Mouse (Mus musculus): ENCODE data around the gene Sox6. TPM values are rescaled to one million over a fixed set of nuclear protein-coding genes. Genes with fewer than 3 reads are reported as not detected.
"Not testable (repeated sequence)": the region's sequence is repeated elsewhere in the genome, so short reads cannot be mapped to it uniquely, and the experiment has no call there.

Gene Sox6
- 6.9 and 8.1 TPM in 2 replicates for polyA plus RNA-seq (2012; rRNA removed)

DNA sequence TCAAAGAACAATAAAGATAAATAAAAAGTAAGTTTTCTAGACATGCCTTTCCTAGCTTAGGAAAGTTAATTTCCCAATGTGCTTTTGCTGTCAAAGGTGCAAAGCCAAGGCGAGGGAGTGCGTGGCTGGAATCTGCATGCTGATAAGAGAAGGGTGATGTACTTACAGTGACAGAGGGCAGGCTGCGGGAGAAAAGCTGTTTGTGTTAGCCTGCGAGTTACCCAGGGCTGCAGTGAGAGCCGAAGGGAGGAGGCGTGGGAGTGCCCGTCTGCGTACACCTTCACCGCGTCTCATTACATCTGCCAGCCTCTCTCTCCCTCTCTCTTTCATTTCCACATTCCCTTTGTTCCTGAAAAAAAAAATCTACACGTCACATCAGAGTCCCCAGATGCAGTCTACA, at the start of gene Sox6:
Gene Sox6 (minus strand): TSS at position 286 of the 400 bp plus-strand sequence.
- DNase-seq (ENCODE audit: extremely low spot score in 1 of 2, low spot score in 1 of 2), result peak in 1 of 2 experiments; percentile 11

DNA sequence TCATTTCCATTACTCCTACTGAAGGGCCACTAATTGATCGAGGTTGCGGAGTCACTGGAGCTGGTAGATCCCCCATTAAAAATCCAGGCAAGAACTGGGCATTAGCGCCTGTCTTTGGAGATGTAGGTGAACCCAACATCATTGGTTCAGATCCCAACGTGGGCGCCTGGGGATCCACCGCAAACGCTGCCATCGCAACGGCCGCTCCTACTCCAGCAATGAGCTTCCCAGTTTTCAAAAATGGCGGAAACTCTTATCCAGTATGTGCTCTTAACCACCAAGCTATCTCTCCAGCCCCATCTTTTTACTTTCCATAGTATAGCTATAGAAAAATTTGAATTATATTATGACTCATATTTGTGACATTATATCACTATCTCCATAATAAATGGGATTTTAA, 45.8 kb upstream of the Sox6 start, which contains the start of gene Gm4353:
Gene Gm4353 (minus strand): TSS at position 270 of the 400 bp plus-strand sequence.
- DNase-seq (ENCODE audit: extremely low spot score in 1 of 2, low spot score in 1 of 2), result not testable (repeated sequence)

DNA sequence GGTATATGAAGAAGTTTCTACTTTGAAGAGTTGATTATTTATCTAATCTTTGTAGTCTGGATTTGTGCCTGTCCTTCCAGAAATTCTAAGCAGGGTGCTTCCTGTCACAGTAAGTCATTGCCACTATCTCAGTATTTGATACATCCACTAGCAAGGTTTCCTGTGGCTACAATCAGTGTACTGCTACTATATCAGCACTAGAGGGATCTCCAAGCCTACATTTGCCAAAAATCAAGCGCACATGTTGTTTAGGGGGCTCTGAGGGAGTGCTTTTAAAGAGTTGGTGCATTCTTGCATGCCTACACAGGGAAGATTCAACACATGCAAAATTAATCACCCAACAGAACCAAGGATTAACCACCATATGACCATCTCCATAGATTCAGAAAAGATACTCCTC, 22.1 kb upstream of the Sox6 start:
- no peak for DNase-seq (ENCODE audit: extremely low spot score in 1 of 2, low spot score in 1 of 2)

DNA sequence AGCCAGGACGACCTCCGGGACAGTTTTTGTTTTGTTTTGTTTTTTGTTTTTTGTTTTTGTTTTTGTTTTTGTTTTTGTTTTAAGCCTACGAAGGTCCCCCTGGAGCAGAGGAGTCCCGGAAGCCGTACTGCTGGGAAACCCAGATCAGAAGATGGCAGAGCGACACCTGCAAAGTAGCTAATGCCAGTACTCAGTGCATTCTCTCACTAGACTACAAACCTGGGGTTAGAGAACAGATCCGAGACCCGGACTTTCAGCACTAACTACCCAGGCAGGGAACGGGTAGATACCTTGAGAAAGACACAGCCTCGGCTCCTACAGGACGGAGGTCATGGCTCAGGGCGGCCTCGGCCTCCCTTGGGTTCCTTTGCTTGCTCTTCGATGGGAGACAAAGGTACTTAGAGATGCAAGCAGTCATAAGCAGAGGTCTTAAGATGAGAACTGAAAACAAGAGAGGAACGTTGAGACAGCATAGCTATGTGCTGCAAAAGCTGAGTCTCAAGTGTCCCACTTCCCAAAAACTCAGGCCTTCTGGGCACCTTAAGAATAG, 1.9 kb upstream of the Sox6 start:
- DNase-seq (ENCODE audit: extremely low spot score in 1 of 2, low spot score in 1 of 2), result no peak

DNA sequence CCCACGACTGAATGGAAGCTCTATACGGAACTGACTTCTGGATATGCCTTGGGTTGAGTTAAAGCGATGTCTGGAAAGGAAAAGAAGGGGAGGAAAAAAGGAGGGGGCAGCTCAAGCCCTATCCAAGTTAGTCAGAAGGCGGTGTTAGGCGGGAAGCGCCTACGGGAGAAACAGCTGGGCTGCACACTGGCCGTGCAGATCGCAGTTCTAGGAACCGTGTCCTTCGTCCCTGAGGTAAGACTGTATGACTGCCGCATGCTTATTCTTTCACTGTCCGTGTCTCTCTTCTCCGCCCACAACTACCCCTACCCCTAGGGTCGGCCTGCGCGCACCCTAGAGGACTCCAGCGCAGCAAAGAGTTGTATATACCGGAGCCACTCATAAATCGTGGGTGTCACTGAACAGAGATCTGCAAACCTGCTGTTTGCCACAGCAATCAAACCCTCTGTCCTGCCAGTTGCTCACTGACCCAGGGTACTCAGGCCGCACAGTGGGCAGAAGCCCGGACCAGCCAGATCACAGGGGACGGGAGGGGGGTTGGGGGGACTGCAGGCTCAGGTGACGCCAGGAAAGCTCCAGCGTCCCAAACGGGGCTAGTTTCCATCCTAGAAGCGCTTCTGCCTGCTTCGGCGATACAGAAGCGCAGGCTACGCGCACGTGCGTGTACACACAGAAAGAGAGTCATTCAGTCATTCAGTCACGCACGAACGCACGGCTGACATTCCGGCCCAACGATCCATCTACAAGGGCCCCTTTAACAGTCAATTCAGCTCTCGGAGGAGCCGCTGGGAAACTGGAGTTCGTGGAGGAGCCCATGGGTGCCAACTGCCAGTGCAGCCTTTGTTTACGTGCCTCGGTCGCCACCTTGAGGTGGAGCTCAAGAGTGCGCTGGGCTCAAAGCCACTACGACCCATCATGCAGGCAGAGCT, 1.2 kb upstream of the Sox6 start:
- DNase-seq (ENCODE audit: extremely low spot score in 1 of 2, low spot score in 1 of 2), result peak; percentile 58 to 90

DNA sequence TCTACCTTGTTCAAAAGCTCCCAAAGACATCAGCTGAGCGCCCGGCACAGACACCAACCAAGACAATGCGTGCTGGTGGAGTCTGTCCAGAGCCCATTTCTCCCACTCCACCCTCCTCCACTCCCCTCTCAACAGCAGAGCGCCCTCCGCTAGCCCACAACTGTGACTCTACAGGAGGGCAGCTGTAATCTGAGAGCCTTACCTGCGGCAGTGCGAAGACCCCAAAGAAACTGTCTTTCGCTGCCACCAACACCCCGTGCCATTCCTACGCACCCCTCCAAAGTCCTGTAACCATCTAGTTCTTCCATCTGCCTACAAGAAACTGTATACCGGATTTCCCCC, 571 bp upstream of the Sox6 start, which contains the start of gene 1110004F10Rik:
Gene 1110004F10Rik (plus strand): TSS at position 202 of the 342 bp plus-strand sequence.
- DNase-seq (ENCODE audit: extremely low spot score in 1 of 2, low spot score in 1 of 2), result no peak

DNA sequence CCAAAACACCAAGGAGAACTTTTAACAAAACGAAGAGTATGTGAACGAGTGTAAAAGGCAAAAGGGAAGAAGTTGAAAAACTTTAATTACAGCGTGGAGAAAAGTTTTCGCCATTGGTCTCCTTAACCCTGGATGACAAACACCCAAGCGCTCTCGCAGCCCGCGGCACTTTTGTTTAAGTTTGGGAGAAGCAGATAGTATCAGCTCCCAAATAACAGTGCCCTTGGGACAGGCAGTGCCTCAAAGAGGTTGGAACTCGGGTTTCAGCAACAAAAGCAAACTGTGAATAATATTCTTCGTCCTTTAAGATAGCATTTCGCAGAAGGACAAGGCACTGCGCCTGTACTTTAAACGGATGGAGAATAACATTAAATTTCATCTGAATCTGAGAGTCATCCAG, 572 bp downstream of the Sox6 start:
- DNase-seq (ENCODE audit: extremely low spot score in 1 of 2, low spot score in 1 of 2), result no peak

DNA sequence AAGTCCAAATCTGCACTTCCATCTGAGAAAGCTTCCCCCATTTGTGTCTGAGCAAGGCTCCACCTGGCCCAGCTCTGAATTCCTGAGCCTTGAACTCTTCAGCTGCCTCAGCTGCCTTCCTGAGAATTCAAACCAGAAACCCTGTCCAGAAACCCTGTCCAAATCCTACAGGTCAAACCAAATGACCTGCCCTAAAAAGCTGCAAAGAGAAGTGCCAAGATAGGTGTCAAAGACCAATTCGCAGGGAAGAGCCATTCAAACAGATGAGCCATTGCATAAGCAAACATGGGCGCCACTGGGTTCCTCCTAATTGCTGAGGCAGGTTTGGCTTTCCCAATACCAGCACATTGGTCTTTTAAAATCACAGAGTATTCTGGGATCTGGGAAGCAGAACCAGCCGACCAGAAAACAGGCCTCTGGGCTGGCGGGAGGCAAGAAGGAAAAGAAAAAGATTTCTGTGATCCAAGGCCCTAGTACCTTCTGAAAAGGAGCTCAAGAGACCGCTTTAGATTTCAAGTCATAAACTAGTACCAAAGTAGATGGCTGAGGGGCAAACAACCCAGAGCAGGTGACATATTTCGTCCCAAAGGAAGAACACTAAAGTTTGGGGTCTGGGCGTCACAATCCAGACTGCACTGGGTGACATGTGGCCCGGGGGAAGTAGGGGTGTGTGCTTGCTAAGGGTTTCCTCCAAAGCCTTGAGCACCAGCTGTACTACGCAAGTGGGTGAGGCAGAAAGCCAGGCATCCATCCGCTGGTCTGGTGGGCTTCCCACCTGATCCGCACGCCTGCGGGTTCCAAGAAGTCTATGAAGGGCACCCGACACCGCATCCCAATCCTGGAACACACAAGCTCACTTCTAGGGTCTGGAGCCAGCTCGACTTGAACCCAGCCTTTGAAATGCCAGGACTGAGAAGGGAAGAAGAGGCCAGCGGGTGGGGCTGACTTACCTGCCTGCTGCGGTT, 1.7 kb downstream of the Sox6 start:
- DNase-seq (ENCODE audit: extremely low spot score in 1 of 2, low spot score in 1 of 2), result no peak

DNA sequence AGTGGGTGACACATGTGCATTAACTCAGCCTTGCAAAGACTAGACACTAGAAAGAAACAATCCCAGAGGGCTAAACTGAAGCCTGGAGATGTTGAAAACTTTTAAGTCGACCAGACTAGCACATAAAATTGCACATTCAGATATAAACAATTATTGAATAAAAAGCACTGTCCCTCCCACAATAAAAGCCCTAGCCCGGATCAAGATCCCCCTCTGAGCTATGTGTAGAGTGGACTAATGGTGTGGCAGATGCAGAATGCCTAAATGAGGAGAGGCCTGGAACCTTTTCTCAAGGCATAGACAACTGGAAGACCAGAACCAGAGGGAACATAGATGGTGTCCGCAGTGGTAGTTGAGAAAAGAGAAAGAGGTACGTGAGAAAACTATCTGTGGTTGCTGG, 3.1 kb downstream of the Sox6 start:
- no peak for DNase-seq (ENCODE audit: extremely low spot score in 1 of 2, low spot score in 1 of 2)

DNA sequence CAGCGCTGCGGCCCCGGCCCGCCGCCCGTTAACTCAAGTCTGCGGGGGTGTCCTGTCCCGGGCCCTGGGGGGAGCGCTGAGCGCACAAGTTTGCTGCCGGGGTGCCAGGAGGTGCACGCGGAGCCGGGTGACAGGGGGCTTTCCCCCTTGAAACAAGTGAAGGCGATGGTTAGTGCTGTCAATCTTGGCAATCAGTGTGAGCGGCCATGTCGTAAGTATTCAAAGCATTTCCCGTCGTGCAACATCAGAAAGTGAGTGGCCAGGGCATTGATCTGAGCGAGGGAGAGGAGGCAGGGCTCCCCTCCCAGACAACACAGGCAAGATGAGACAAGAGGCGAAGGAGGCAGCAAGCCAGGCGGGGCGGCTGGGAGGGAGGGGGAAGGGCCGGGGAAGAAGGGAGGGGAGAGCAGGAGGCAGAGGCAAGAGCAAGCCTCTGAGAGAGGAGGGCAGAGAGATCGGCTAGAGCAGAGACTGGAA, 4.3 kb downstream of the Sox6 start:
- DNase-seq (ENCODE audit: extremely low spot score in 1 of 2, low spot score in 1 of 2), result peak in 1 of 2 experiments; percentile 12

DNA sequence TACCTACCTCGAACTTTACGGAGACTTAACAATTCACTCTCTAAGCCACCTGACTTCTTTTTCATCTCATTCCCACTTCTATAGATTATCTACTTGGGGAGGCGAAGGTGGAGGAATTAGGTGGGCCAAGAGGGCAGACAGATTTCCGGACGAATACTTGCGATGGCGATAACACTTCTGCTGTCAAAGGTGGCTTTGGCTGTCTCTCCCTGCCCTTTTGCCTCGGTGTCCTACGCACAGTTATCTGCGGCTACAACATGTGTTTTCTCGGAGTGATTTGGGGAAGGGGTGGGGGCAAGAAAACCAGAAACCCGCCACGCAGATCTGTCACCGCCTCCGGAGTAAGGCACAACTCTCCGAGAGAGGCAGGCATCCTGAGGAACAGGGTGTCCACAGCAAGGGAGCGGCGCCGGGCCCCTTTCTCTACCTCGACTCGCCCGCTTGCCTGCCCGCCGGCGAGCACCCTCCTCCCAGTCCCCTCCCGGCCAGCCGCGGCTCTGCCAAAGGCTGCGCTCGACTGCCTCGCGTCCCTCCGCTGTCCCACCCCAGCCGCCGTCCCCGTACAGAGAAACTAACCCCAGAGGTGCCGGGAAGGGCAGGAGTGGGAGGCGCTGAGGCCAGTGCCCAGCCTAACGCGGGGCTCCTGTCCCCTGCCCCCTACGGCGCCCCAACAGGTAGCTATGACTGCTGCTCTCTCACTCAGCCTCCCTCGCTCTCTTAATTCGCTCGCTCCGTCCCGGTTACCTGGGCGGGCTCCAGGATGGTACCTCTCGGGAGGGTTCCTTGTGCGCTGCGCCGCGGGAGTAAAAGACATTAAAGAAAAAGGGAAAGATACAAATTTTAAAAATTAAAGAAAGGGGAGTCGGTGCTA, 5.0 kb downstream of the Sox6 start:
- peak in 1 of 2 experiments; percentile 23 for DNase-seq (ENCODE audit: extremely low spot score in 1 of 2, low spot score in 1 of 2)

DNA sequence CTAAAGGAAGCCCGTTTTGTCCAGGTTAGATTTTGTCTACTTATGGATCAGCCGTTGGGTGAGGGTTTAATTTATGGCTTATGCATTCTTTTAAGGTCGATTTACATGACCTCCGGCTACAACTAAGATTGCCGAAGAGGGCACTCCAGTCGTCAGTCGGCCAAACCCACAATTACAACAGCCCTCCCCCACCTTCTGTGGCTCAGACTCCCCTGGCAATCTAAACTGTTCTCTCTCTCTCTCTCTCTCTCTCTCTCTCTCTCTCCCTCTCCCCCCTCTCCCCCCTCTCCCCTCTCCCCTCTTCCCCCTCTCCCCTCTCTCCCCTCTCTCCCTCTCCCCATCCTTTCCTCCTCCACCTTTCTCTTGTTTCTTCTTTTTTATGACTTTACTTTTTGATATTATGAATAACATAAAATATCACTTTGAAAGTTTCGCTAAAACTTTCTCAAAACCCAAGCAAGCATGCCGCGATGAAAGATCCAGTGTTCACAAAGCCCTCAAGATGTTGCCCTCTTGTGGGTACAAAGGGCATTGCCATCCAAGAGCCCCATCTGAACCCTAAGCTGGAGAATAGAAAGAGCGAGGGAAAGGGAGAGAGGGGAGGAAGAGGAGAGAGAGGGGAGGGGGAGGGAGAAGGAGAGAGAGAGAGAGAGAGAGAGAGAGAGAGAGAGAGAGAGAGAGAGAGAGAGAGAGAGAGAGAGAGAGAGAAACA, 5.8 kb downstream of the Sox6 start:
- peak; percentile 52 to 87 for DNase-seq (ENCODE audit: extremely low spot score in 1 of 2, low spot score in 1 of 2)

DNA sequence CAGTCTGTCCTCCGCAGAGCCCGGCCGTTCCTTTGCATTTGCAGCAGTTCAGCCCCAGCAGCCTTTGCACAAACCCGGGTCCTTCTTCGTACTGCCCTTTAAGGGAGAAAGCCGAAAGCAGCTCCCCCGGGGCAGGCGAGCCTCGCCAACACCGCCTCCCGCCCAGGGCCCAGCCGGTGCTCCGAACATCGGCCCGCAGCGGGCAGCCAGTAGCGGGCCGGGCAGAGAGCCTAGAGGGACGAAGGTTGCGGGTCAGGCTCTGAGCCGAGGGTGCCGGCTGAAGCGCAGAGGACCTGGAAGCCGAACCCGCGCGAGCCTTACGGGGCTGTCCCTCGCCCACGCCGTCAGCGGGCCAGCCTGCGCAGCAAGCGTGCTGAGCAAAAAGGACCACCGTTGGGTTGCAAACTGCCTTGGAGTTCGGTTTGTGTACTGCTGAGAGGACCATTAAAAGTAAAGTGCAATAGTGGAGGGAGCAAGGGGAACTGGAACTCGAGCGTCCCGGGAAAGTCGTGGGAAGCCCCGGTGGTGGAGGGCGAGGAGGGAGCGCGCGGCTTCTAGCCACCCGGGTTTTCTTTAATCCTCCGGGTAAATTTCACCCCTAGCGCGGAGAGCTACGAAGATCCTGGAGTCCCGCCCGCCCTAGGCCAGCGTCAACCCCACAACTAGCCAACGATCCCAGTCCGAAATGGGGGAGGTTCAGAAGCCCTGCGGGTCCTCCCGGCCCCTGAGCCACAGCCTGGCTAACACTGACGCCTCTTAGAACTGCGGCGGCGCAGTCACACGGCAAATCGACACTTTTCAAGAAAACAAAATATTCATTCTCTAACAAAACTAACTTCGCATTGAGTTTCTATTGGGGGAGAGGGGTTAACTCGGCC, 6.6 kb downstream of the Sox6 start:
- peak in 1 of 2 experiments; percentile 23 for DNase-seq (ENCODE audit: extremely low spot score in 1 of 2, low spot score in 1 of 2)

DNA sequence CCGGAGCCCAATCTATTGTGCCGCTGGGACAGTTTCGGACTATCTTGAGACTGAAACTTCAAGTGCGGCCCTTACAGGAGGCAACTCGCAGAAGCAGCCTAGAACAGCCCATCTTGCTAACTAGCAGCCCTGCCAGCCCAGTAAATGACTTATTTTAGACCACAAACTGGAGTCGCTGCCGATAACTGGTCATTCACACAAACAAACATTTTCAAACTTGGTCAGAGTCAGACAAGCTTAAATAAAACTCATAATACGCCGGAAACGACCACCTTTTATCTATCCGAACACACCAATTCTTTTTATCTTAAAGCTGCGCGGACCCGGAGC, 7.2 kb downstream of the Sox6 start:
- DNase-seq (ENCODE audit: extremely low spot score in 1 of 2, low spot score in 1 of 2), result no peak

DNA sequence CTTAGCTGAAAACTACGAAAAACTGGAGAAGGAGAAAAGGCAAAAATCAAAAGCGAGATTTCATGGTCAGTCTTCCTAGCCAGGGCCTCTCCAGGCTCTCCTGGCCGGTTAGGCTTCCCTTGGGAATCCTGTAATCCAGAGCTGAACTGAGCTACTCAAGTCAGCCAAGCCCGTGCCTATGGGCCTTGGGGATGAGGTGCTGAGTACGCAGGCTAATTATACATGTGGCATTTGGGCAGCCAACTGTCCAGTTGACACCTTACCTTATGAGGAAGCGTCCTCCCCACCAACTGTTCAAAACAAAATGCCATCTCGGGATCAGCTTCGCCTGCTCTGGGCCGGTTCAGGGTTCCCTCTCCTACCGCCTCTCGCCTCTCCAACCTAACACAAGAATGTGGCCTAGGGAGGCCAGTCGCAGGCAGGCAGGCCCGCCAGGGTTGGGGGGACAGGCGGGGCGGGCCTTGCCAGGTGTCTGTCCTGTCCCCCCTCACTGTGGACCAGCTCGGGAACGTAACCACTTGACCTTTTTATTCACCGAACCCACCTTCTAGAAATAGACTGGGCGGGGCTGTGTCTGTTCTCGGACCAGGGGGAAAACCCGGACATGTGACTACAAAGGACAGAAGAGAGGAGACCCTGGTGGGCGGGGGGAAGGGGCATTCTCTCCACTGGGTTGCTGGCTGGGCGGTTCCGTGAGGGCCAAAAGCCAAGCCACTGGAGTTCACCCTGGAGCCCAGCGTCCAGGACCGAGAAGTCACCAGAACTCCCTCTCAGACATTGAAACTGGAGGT, 7.8 kb downstream of the Sox6 start:
- peak in 1 of 2 experiments; percentile 13 for DNase-seq (ENCODE audit: extremely low spot score in 1 of 2, low spot score in 1 of 2)

DNA sequence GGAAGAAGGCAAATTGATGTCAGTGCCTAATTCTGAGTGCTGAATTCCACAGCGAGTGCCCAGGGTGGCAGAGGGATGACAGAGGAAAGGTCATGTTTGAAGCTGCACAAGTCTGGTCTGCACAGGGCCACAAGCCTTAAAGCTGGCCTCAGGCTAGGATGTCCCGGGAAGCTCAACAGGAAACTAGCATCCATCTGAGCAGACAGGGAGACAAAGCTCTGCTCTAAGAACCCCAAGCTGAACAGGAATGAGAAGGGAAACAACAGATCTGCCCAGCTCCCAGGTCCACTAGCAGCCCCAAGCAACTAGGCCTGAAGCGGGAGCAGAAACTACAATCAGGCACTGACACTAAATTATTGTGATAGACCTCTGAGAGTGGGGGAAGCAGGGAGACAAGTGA, 8.6 kb downstream of the Sox6 start:
- no peak for DNase-seq (ENCODE audit: extremely low spot score in 1 of 2, low spot score in 1 of 2)

DNA sequence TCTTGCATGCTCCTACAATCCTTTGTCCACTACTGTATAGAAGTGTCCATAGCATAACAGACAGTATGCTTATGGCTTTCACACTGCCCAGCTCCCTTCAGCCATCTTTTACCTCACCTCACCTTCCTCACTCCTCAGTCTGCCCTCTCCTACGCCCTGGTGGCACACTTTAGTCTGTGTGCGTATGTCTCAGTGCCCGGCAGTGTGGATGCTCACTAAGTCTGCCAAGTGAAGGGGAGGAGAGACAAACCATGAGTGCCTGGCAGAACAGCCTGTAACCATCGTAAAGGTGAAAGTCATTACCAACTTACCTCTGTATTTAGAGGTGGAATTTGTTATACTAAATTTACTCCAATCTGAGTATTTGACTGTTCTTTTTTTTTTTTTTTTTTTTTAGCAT, 35.9 kb downstream of the Sox6 start:
- no peak for DNase-seq (ENCODE audit: extremely low spot score in 1 of 2, low spot score in 1 of 2)

Measured in frontal cortex, adult 2 months (tissue).